Mouse (Mus musculus) cerebellum, postnatal 14 days (tissue): ENCODE data around the gene Bmper.
A peak's percentile ranks its signal among the peaks of the same experiment; 100 is the strongest.

Experiments used
- DNase-seq, 2 experiments: peaks; one replicate each; pipeline ENCODE4 v3.0.0; 2021; ENCODE audit warnings: mixed read lengths in 2 of 2

Bmper gene

GRCm38 (mm10) chr9:23236635-23237279, 13.9 kb downstream of the Bmper start:
- no peak for DNase-seq

GRCm38 (mm10) chr9:23239011-23239410, 16.1 kb downstream of the Bmper start:
- DNase-seq: no peak

- DNase-seq: peak; percentile 66 to 78
These were observed 20.0 kb downstream of the Bmper start for GRCm38 (mm10) chr9:23242911-23243310.

GRCm38 (mm10) chr9:23243869-23244268, 21.0 kb downstream of the Bmper start:
- DNase-seq: no peak

- DNase-seq: no peak
These were observed 23.5 kb downstream of the Bmper start for GRCm38 (mm10) chr9:23246389-23246788.

- peak; percentile 87 for DNase-seq
These were observed 27.1 kb downstream of the Bmper start for GRCm38 (mm10) chr9:23250026-23250425.

GRCm38 (mm10) chr9:23251001-23251400, 28.1 kb downstream of the Bmper start:
- DNase-seq: no peak

- no peak for DNase-seq
These were observed 30.7 kb downstream of the Bmper start for GRCm38 (mm10) chr9:23253624-23254023.

GRCm38 (mm10) chr9:23254237-23255214, 31.6 kb downstream of the Bmper start:
- DNase-seq: peak; percentile 33 to 55

GRCm38 (mm10) chr9:23255841-23256240, 33.0 kb downstream of the Bmper start:
- DNase-seq: peak; percentile 29 to 37

GRCm38 (mm10) chr9:23256576-23256975, 33.7 kb downstream of the Bmper start:
- DNase-seq: no peak

GRCm38 (mm10) chr9:23261834-23262233, 39.0 kb downstream of the Bmper start:
- no peak for DNase-seq

- DNase-seq: no peak
These were observed 40.0 kb downstream of the Bmper start for GRCm38 (mm10) chr9:23262851-23263250.

- no peak for DNase-seq
These were observed 41.6 kb downstream of the Bmper start for GRCm38 (mm10) chr9:23264471-23264870.

- DNase-seq: no peak
These were observed 45.7 kb downstream of the Bmper start for GRCm38 (mm10) chr9:23268609-23269008.

GRCm38 (mm10) chr9:23269087-23269486, 46.2 kb downstream of the Bmper start:
- no peak for DNase-seq

GRCm38 (mm10) chr9:23276244-23276643, 53.4 kb downstream of the Bmper start:
- no peak for DNase-seq

- no peak for DNase-seq
These were observed 62.1 kb downstream of the Bmper start for GRCm38 (mm10) chr9:23284940-23285460.

GRCm38 (mm10) chr9:23293574-23293973, 70.7 kb downstream of the Bmper start:
- no peak for DNase-seq

- no peak for DNase-seq
These were observed 72.7 kb downstream of the Bmper start for GRCm38 (mm10) chr9:23295569-23295968.

- DNase-seq: no peak
These were observed 74.8 kb downstream of the Bmper start for GRCm38 (mm10) chr9:23297491-23298170.

GRCm38 (mm10) chr9:23300376-23300775, 77.5 kb downstream of the Bmper start:
- peak; percentile 27 to 31 for DNase-seq

GRCm38 (mm10) chr9:23305681-23306080, 82.8 kb downstream of the Bmper start:
- no peak for DNase-seq
